Mouse (Mus musculus) urinary bladder, postnatal 4 days (tissue): ENCODE results near the gene Spice1.

Experiments
- DNase-seq, 2 experiments: peaks; one replicate each; pipeline ENCODE4 v3.0.0; 2021 to 2022; ENCODE audit warnings: low spot score in 2 of 2

Spice1 gene

DNA sequence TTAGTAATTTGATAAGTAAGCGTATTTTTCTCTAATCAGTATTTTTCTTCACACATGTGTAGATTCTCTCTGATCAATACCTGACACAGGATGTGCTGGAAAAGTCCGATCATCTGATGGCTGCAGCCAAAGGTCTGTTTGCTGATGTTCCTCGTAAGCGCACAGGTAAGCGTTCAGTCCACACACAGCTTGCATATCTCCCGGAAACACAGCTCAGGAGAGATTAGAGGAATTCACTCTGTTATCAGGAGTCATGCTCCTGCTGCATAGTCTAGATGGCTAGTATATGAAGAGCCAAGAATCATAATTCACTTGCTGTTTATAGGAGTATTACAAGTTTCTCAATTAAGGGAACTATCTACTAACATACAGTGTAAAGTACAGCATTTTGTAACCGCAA, 18.6 kb downstream of the Spice1 start:
- DNase-seq, result no peak

GRCm38 (mm10) chr16:44375459-44375858, 28.5 kb downstream of the Spice1 start:
- no peak for DNase-seq

- no peak for DNase-seq
Observed at GRCm38 (mm10) chr16:44380006-44380405, 33.1 kb downstream of the Spice1 start.

- DNase-seq, result no peak
Observed at GRCm38 (mm10) chr16:44381578-44381977, 34.7 kb downstream of the Spice1 start.

DNA sequence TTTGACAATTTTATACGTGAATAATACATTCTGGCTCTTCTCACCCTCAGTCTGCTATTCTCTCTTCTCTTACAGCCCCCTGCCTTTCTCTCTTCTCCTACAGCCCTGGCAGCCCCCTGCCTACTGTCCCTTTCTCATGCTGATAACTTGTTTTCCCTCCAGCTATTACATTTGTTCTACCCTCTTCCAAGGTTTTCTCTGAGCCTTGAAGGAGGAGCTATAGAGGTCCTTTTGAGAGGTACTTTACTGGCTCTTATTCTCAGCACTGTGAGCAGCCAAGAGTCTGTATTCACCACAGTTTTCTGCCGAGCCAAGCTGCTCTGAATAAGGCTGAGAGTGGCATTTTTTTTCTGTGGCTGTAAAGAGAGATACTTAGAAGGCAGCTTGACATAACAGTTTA, 36.6 kb downstream of the Spice1 start:
- DNase-seq, result no peak

GRCm38 (mm10) chr16:44384251-44384650, 37.3 kb downstream of the Spice1 start:
- no peak for DNase-seq

DNA sequence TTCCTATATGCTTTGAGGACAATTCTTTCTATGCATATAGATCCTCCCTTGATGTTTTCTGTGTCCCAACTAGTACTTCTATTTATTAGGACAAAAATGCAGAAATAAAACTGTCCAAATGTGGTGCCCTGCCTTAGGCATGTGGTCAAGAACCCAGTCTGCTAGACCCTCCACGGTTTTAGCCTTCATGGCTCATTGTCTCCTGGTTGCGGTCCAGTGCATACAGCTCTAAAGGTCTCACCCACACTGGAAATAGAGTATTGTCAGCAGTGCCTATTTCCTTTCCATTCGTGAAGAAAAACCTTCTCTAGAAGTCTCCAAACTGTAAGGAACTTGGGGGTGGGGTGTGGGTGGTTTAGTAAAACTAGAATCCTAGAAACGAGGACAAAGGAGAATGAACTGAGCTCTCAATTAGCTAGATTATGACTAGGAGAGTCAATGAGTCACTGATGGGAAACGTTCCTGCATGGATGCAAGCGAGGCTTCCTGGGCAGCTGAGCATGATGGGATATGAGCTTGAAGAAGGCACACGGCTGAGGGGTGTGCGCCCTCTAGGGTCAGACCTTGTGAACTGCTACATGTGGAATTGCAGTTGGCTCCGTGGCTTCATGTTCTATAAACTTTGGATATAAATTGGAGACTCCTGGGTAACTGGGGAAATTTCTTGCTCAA, 45.1 kb downstream of the Spice1 start:
- peak; percentile 28 to 66 for DNase-seq

DNA sequence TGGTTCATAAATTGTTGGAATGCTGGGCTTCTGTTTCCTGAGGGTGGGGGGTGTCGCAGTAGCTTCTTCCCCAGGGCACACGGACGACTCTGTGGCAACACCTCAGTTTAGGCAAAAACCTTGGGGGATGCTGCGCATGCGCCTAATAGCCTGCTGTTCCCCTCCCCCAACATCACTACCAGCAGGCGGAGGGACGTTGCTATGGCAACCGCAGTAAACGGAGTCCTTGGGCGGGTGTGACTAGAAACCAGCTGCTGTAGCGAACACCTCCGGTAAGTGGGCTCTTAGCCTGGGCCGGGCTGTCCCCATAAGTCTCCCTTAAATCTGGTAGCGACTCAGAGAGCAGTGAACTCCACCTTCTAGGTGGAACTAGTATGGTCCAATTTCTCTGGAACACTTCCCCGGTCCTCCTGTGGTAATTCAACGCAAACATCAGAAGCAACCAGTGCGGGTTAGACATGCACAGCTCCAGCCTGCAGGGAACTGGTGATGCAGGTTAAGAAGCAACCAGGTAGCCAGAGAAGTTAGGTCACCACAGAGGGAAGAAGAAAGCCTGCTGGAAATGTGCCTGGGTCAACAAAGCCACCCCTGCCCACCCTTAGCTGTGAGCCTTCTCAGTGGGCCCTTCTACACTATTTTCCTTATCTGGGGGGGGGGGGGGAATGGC, 47.8 kb downstream of the Spice1 start, which contains the start of gene Cfap44:
Cfap44 (plus strand) TSS at position 220 of the 667 bp plus-strand sequence.
- DNase-seq, result peak; percentile 66 to 71

DNA sequence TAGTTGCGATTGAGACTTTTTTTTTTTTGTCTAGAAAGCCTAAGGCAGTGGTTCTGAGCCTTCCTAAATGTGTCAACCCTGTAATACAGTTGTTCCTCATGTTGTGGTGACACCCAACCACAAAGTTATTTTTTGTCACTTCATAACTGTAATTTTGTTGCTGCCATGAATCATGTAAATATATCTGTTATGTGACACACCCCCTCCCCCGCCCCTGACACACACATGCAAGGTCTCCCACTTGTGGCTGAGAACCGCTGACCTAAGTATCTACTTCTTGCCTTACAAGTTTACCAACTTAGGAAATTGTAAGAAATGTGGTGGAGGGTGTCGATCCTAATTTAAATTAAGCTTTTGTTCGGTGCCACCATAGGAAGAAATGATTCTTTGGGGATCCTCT, 58.0 kb downstream of the Spice1 start:
- no peak for DNase-seq

GRCm38 (mm10) chr16:44407211-44407610, 60.3 kb downstream of the Spice1 start:
- DNase-seq, result no peak

GRCm38 (mm10) chr16:44408290-44408689, 61.4 kb downstream of the Spice1 start:
- no peak for DNase-seq

- DNase-seq, result no peak
Observed at GRCm38 (mm10) chr16:44410176-44410575, 63.3 kb downstream of the Spice1 start.

- DNase-seq, result no peak
Observed at GRCm38 (mm10) chr16:44417596-44417995, 70.7 kb downstream of the Spice1 start.

- no peak for DNase-seq
Observed at GRCm38 (mm10) chr16:44421735-44422134, 74.8 kb downstream of the Spice1 start.

DNA sequence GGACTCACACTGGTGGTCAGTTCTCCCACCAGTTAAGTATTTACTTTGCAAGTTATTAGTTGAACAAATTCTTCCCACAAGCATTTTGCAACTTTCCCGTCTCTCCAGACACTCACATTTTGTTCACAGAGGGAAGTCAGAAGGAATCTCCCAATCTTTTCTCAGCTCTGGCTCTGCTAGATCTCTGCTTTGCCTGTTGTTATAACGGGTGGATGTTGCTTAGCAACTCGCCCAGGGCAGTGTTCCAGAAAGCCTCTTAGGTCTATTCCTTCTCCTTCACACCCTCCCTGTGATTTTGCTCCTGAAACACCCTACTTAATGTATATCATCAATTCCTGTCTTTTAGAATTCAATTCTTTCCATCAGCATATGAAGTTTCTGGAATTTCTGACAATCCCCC, 76.6 kb downstream of the Spice1 start:
- DNase-seq, result no peak

DNA sequence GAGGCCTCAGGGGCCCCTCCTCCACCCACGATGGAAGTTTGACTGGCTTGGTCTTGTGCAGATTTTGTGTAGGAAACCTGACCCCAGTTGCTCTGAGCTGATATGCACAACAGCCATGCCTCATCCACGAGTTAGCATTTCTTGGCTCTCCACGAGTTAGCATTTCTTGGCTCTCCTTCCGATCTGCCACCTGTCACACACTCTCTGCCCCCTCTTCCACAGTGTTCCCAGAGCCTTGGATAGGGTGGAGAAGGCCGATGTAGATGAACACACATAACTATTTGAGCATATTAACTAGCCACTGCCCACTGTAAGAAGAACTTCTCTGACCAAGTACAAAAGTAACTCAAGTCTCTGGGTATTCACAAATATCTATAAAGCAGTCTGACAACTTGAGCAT, 81.5 kb downstream of the Spice1 start:
- DNase-seq, result no peak

- DNase-seq, result no peak
Observed at GRCm38 (mm10) chr16:44430021-44430420, 83.1 kb downstream of the Spice1 start.

DNA sequence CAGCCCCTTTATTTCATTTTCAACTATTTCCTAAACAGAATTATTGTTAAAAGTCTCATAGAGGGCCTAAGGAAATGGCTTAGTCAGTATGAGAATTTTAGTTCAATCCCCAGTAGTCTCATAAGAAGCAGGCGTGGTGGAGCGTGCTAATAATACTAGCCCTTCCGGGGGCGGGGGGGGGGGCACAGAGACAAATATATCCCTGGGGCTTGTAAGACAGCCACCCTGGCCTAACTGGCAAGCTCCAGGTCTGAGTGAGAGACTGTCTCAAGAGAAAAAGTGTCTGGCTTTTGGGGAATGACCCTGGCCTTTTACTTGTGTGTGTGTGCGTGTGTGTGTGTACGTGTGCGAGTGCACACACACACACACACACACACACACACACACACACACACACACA, 88.0 kb downstream of the Spice1 start:
- no peak for DNase-seq

DNA sequence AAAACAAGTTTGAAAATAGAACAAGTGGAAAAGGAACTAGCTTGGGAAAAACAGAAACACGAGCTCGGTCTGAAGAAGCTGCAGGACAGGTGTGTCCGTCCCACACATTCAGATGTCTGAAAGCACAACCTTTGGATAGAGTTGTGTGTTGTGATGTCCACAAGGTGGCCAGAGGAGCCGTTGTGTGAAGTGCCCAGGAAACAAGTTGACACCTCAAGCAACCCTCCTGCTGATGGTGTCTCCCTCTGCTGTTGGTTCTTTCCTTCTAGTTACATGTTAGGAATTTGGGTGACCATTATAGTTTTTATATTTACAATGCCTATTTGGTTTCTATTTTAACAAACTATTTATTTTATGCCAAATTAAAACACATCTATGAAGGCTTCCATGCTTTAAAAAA, 88.6 kb downstream of the Spice1 start:
- DNase-seq, result no peak
